Mouse (Mus musculus): ENCODE measurements at regions not wholly inside any gene's neighbourhood (a gene's known extent, or its start where the extent isn't known, plus 50 kb on each side); places are given as distances from the start of the nearest gene placed in this dataset.

DNA sequence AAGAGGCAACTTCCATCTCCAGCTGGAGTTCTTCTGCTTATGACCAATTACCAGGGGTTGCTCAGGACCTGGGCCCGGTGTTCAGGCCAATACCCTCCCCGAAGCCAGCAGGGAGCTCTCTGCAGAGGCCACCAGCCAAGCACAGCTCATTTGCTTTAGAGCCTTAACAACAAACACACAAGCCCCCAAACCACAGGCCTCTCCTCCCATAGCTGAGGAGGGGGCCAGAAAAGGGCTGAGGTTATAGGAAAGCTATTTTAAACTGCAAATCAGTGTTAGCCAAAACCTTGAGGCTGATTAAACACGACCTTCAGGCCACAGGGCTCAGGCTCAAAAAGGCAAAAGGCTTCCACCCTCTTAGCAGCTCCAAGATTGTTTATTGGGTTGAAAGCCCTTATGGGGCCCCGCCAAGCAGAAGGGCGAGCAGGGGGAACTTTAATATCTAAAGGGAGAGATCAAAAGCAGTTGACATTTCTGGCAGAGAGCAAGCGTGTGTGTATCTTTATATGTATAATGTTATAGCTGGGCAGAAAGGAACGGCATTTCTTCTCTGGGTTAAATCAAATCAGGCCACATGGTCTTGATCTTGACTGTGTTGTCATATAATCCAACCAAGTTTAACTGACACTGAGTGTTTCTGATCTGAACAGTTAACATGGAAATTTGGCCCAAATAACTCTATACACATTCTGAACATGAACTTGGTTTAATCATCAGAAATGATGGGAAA, 148.3 kb downstream of the Irx5 start:
- Histone ChIP-seq H3K4me3 (ENCODE audit: low read depth, low read length) (no peak overlapping the region), H3K27ac (replicated peaks; ENCODE audit: low read depth, low read length) (no peak overlapping the region), H3K9me3 (replicated peaks; ENCODE audit: control insufficient read depth, low read length) (no peaks in the 10 kb centered on the region), H3K4me1 (ENCODE audit: control insufficient read depth, insufficient read depth, low read length) (no peaks in the 10 kb centered on the region), H3K9ac (replicated peaks; ENCODE audit: low read length) (no peak overlapping the region), H3K4me2 (ENCODE audit: low read depth, low read length) (no peak overlapping the region), H3K36me3 (replicated peaks; ENCODE audit: control insufficient read depth, insufficient read depth, low read depth, low read length) (no peaks in the 10 kb centered on the region), H3K27me3 (ENCODE audit: control insufficient read depth, insufficient read depth, low read length) (no peaks in the 10 kb centered on the region)
- peak; percentile 47 for DNase-seq (ENCODE audit: low spot score)
- ATAC-seq (replicated peaks; ENCODE audit: insufficient number of reproducible peaks, low FRiP score, low TSS enrichment, low read depth) = peak; percentile 23; the same call in 1 of the 2 replicates
- 40% methylated on average over 7 of the region's 7 CpGs for WGBS

DNA sequence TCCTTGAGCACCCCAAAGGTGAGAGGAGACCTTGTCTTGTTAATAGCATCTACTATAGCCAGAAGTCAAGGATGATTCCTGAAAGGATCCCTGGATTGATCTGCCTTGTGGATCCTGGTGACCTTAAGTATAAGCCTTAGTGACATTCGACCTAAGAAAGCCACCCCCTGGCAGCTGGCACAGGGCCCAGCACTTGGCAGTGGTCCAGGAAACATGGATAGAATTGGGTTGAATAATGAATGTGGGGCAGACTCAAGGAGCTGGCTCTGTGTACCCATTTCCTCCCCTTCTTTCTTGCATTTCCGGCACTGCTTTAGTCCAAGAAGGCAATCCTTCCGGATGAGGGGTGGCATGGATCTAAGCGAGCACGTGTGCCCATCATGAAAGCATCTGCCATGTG, 149.0 kb downstream of the Irx5 start:
- 77% methylated on average over 5 of the region's 5 CpGs for WGBS
- no peaks in the 10 kb centered on the region for H3K9me3 ChIP-seq (replicated peaks; ENCODE audit: control insufficient read depth, low read length)
- no peaks in the 10 kb centered on the region for H3K36me3 ChIP-seq (replicated peaks; ENCODE audit: control insufficient read depth, insufficient read depth, low read depth, low read length)
- no peaks in the 10 kb centered on the region for H3K4me1 ChIP-seq (ENCODE audit: control insufficient read depth, insufficient read depth, low read length)
- ATAC-seq (replicated peaks; ENCODE audit: insufficient number of reproducible peaks, low FRiP score, low TSS enrichment, low read depth) = no peak
- no peak overlapping the region for H3K4me2 ChIP-seq (ENCODE audit: low read depth, low read length)
- no peak overlapping the region for H3K4me3 ChIP-seq (ENCODE audit: low read depth, low read length)
- DNase-seq (ENCODE audit: low spot score) = no peak
- no peak overlapping the region for H3K27ac ChIP-seq (replicated peaks; ENCODE audit: low read depth, low read length)
- H3K27me3 ChIP-seq (ENCODE audit: control insufficient read depth, insufficient read depth, low read length) = no peaks in the 10 kb centered on the region
- no peak overlapping the region for H3K9ac ChIP-seq (replicated peaks; ENCODE audit: low read length)

DNA sequence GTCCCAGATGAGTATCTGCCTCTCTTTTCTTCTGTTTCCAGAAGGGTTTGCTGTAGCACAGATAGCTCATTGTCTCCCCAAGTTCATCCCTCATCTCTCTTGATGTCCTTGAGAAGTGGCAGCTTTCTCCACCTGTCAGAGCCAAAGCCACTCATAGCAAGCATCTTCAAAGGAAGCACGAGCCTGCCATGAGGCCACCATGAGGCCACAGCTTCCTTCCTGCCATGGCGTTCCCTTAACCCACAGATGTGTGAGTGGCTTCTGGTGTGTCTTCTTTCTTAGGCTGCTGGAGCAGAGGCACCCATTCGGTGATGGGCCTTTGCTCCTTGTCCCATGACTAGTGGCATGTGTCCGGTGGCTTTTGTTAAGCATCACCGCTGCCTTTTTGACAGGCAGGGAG, 149.5 kb downstream of the Irx5 start:
- no peak overlapping the region for H3K4me2 ChIP-seq (ENCODE audit: low read depth, low read length)
- no peak overlapping the region for H3K27ac ChIP-seq (replicated peaks; ENCODE audit: low read depth, low read length)
- ATAC-seq (replicated peaks; ENCODE audit: insufficient number of reproducible peaks, low FRiP score, low TSS enrichment, low read depth) (no peak), DNase-seq (ENCODE audit: low spot score) (no peak)
- no peaks in the 10 kb centered on the region for H3K36me3 ChIP-seq (replicated peaks; ENCODE audit: control insufficient read depth, insufficient read depth, low read depth, low read length)
- H3K9ac ChIP-seq (replicated peaks; ENCODE audit: low read length) = no peak overlapping the region
- H3K9me3 ChIP-seq (replicated peaks; ENCODE audit: control insufficient read depth, low read length) = no peaks in the 10 kb centered on the region
- no peak overlapping the region for H3K4me3 ChIP-seq (ENCODE audit: low read depth, low read length)
- WGBS = 85% methylated on average over 5 of the region's 5 CpGs
- no peaks in the 10 kb centered on the region for H3K4me1 ChIP-seq (ENCODE audit: control insufficient read depth, insufficient read depth, low read length)
- H3K27me3 ChIP-seq (ENCODE audit: control insufficient read depth, insufficient read depth, low read length) = no peaks in the 10 kb centered on the region

DNA sequence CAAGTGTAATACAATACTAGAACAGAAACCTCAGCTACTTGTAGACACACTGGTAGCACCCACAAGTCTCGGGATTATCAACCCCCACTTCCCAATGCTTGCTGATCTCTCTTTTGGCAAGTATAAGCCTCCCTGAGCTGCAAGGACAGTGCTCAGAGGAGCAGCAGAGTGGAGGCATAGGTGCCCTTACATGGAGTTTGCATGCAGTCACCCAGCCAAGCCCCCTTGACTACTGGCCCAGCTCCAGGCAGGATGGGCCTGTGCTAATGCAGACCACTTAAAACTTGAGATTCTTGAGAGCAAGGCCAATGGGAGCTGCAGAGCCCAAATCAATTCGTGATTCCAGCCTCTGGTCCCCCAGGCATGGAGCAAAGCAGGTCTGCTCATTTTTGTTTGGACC, 158.0 kb downstream of the Irx5 start:
- H3K9ac ChIP-seq (replicated peaks; ENCODE audit: low read length) = no peak overlapping the region
- no peak overlapping the region for H3K27ac ChIP-seq (replicated peaks; ENCODE audit: low read depth, low read length)
- no peak overlapping the region for H3K4me3 ChIP-seq (ENCODE audit: low read depth, low read length)
- no peaks in the 10 kb centered on the region for H3K27me3 ChIP-seq (ENCODE audit: control insufficient read depth, insufficient read depth, low read length)
- no peaks in the 10 kb centered on the region; the same call in 1 of the 2 replicates for H3K36me3 ChIP-seq (replicated peaks; ENCODE audit: control insufficient read depth, insufficient read depth, low read depth, low read length)
- no peaks in the 10 kb centered on the region for H3K9me3 ChIP-seq (replicated peaks; ENCODE audit: control insufficient read depth, low read length)
- DNase-seq (ENCODE audit: low spot score) (no peak), ATAC-seq (replicated peaks; ENCODE audit: insufficient number of reproducible peaks, low FRiP score, low TSS enrichment, low read depth) (no peak)
- H3K4me1 ChIP-seq (ENCODE audit: control insufficient read depth, insufficient read depth, low read length) = no peaks in the 10 kb centered on the region
- no peak overlapping the region for H3K4me2 ChIP-seq (ENCODE audit: low read depth, low read length)
- 74% methylated on average over 2 of the region's 2 CpGs for WGBS

DNA sequence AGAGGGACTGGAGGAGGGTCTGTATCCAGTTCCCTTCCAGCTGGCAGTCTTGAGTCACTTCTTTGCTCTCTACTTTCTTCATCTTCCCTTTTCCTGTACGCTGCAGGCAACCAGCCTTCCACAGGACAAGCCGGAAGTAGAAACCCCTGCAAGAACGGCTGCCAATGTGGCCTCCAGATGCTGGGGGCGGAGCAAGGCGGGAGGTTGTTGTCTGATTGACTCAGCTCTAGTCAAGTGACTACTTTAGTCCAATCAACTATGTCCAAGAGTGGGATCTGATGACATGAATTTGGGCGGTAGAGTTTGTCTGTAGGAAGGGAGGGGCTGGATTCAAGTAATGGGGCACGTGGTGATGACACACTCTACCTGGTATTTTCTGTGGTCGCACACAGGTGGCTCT, 156.1 kb upstream of the Irx6 start:
- no peak overlapping the region for H3K9ac ChIP-seq (replicated peaks; ENCODE audit: low read length)
- DNase-seq (ENCODE audit: low spot score) (peak; percentile 24), ATAC-seq (replicated peaks; ENCODE audit: insufficient number of reproducible peaks, low FRiP score, low TSS enrichment, low read depth) (no peak)
- H3K36me3 ChIP-seq (replicated peaks; ENCODE audit: control insufficient read depth, insufficient read depth, low read depth, low read length) = no peaks in the 10 kb centered on the region; the same call in 1 of the 2 replicates
- no peaks in the 10 kb centered on the region for H3K4me1 ChIP-seq (ENCODE audit: control insufficient read depth, insufficient read depth, low read length)
- H3K27me3 ChIP-seq (ENCODE audit: control insufficient read depth, insufficient read depth, low read length) = no peaks in the 10 kb centered on the region
- no peaks in the 10 kb centered on the region for H3K9me3 ChIP-seq (replicated peaks; ENCODE audit: control insufficient read depth, low read length)
- H3K4me3 ChIP-seq (ENCODE audit: low read depth, low read length) = no peak overlapping the region
- H3K4me2 ChIP-seq (ENCODE audit: low read depth, low read length) = no peak overlapping the region
- WGBS = 72% methylated on average over 8 of the region's 8 CpGs
- no peak overlapping the region for H3K27ac ChIP-seq (replicated peaks; ENCODE audit: low read depth, low read length)

DNA sequence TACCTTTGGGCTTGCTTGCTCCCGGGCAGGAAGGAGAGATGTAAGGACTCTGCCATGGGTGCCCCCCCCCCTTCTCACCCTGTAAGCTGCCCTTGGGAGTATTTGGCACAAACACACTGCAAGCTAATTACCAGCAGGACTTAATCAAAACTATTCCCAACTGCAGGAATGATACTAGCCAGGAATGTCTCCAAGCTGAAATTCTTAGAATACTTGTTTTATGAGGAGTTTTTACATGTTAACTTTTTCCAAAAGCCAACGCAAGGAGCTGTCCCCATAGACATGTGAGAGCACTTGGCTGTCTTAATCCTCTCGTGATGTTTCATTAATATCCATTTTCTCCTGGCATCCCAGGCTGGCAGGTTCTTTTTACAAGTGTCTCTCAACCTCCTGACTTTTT, 155.6 kb upstream of the Irx6 start:
- DNase-seq (ENCODE audit: low spot score) = no peak
- no peak overlapping the region for H3K4me2 ChIP-seq (ENCODE audit: low read depth, low read length)

DNA sequence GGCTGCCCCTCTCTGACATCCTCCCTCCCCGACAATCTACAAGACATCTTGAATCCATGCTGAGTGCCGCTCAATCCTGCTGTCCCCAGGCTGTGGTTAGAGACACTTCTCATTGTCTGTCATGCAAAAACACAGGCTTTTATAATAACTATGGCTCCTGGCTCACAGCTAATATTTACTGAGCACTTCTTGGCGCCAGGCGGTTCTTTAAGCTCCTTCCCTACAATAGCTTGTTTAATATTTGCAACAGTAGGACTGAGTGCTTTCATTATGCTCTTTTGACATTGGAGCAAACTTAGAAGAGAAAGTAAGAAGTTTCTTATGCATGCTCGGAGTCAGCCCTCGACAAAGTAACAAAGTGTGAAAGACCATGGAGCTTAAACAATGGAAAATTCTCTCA, 151.6 kb upstream of the Irx6 start:
- no peak overlapping the region for H3K27ac ChIP-seq (replicated peaks; ENCODE audit: low read depth, low read length)
- H3K4me2 ChIP-seq (ENCODE audit: low read depth, low read length) = no peak overlapping the region
- no peak for ATAC-seq (replicated peaks; ENCODE audit: insufficient number of reproducible peaks, low FRiP score, low TSS enrichment, low read depth)
- H3K4me3 ChIP-seq (ENCODE audit: low read depth, low read length) = no peak overlapping the region
- no peaks in the 10 kb centered on the region; the same call in 1 of the 2 replicates for H3K36me3 ChIP-seq (replicated peaks; ENCODE audit: control insufficient read depth, insufficient read depth, low read depth, low read length)
- H3K9ac ChIP-seq (replicated peaks; ENCODE audit: low read length) = no peak overlapping the region
- H3K9me3 ChIP-seq (replicated peaks; ENCODE audit: control insufficient read depth, low read length) = no peaks in the 10 kb centered on the region
- WGBS = 83% methylated on average over 6 of the region's 6 CpGs
- H3K27me3 ChIP-seq (ENCODE audit: control insufficient read depth, insufficient read depth, low read length) = no peaks in the 10 kb centered on the region
- no peaks in the 10 kb centered on the region for H3K4me1 ChIP-seq (ENCODE audit: control insufficient read depth, insufficient read depth, low read length)
- no peak for DNase-seq (ENCODE audit: low spot score)

More for the DNA sequence above, 155.6 kb upstream of the Irx6 start:
- H3K9ac ChIP-seq (replicated peaks; ENCODE audit: low read length) = no peak overlapping the region
- no peaks in the 10 kb centered on the region for H3K27me3 ChIP-seq (ENCODE audit: control insufficient read depth, insufficient read depth, low read length)
- H3K9me3 ChIP-seq (replicated peaks; ENCODE audit: control insufficient read depth, low read length) = no peaks in the 10 kb centered on the region
- no peak overlapping the region for H3K27ac ChIP-seq (replicated peaks; ENCODE audit: low read depth, low read length)
- WGBS = 72% methylated on average over 3 of the region's 3 CpGs
- no peak overlapping the region for H3K4me3 ChIP-seq (ENCODE audit: low read depth, low read length)
- no peaks in the 10 kb centered on the region for H3K4me1 ChIP-seq (ENCODE audit: control insufficient read depth, insufficient read depth, low read length)
- no peak for ATAC-seq (replicated peaks; ENCODE audit: insufficient number of reproducible peaks, low FRiP score, low TSS enrichment, low read depth)
- no peaks in the 10 kb centered on the region; the same call in 1 of the 2 replicates for H3K36me3 ChIP-seq (replicated peaks; ENCODE audit: control insufficient read depth, insufficient read depth, low read depth, low read length)

DNA sequence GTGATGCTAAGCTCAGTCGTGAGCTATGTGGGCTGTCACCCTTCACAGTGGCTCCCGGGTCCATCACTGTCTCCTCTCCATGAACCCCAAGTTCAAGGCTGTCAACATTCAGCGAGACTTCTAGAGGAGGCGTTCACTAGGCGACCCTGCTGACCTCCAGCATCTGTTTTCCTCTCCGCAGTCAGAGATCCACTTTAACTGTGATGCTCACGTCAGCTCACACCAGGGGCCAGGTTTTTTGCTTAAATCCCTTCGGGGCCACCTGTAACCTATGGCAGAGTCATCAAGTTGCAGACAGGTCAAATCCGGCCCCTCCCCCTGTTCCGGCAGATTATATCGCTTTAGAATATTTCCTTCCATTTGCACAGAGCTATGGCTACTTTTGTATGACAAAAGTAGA, 144.3 kb upstream of the Irx6 start:
- H3K36me3 ChIP-seq (replicated peaks; ENCODE audit: control insufficient read depth, insufficient read depth, low read depth, low read length) = no peaks in the 10 kb centered on the region
- no peak overlapping the region for H3K9ac ChIP-seq (replicated peaks; ENCODE audit: low read length)
- H3K27me3 ChIP-seq (ENCODE audit: control insufficient read depth, insufficient read depth, low read length) = no peaks in the 10 kb centered on the region
- ATAC-seq (replicated peaks; ENCODE audit: insufficient number of reproducible peaks, low FRiP score, low TSS enrichment, low read depth) (no peak), DNase-seq (ENCODE audit: low spot score) (peak; percentile 14)
- no peaks in the 10 kb centered on the region for H3K9me3 ChIP-seq (replicated peaks; ENCODE audit: control insufficient read depth, low read length)
- no peak overlapping the region for H3K4me2 ChIP-seq (ENCODE audit: low read depth, low read length)
- no peak overlapping the region for H3K27ac ChIP-seq (replicated peaks; ENCODE audit: low read depth, low read length)
- no peaks in the 10 kb centered on the region for H3K4me1 ChIP-seq (ENCODE audit: control insufficient read depth, insufficient read depth, low read length)
- H3K4me3 ChIP-seq (ENCODE audit: low read depth, low read length) = no peak overlapping the region
- WGBS = 49% methylated on average over 11 of the region's 11 CpGs

All from embryonic facial prominence, embryonic 11.5 days (tissue).